Mouse (Mus musculus) heart, embryonic 11.5 days (tissue): Measurements from ENCODE around the gene Rnf141. TPM values are rescaled to one million over a fixed set of nuclear protein-coding genes. Genes with fewer than 3 reads are reported as not detected.
A peak's percentile ranks its signal among the peaks of the same experiment; 100 is the strongest.

Source experiments
- ATAC-seq: fragments of 200-750 bp; cut with Nextera tagmentation; replicated peaks from 2 replicates; pipeline ENCODE4 v1.8.0; 2017; ENCODE audit warnings: moderate library complexity; ENCODE audit not compliant: insufficient number of reproducible peaks, low FRiP score, low TSS enrichment
- H3K27ac ChIP-seq: fragments of 300-500 bp; sonication (generic); 2 replicates; pipeline ENCODE4 v1.5.1; 2014; ENCODE audit warnings: mild to moderate bottlenecking, low read depth, low read length
- H3K27me3 ChIP-seq: fragments of 300-500 bp; sonication (generic); 2 replicates; pipeline ENCODE4 v1.6.1; 2014; ENCODE audit warnings: mild to moderate bottlenecking, low read length, mixed read lengths; ENCODE audit not compliant: control insufficient read depth, insufficient read depth
- H3K36me3 ChIP-seq: fragments of 300-500 bp; sonication (generic); 2 replicates; pipeline ENCODE4 v1.6.1; 2014; ENCODE audit warnings: mild to moderate bottlenecking, low read length, moderate library complexity, mixed read lengths; ENCODE audit not compliant: control insufficient read depth, insufficient read depth
- H3K4me1 ChIP-seq: fragments of 300-500 bp; sonication (generic); 2 replicates; pipeline ENCODE4 v1.6.1; 2014; ENCODE audit warnings: low read length; ENCODE audit not compliant: control insufficient read depth, insufficient read depth
- H3K4me2 ChIP-seq: fragments of 300-500 bp; sonication (generic); 2 replicates; pipeline ENCODE4 v1.6.1; 2014; ENCODE audit warnings: mild to moderate bottlenecking, moderate library complexity
- H3K4me3 ChIP-seq: fragments of 300-500 bp; sonication (generic); 2 replicates; pipeline ENCODE4 v1.5.1; 2014; ENCODE audit warnings: low read depth, low read length
- H3K9ac ChIP-seq: fragments of 300-500 bp; sonication (generic); 2 replicates; pipeline ENCODE4 v1.6.1; 2014; ENCODE audit warnings: mild to moderate bottlenecking, low read depth, low read length, moderate library complexity
- H3K9me3 ChIP-seq: fragments of 300-500 bp; sonication (generic); replicated peaks from 2 replicates; pipeline ENCODE4 v1.6.1; 2016; ENCODE audit warnings: low read length; ENCODE audit not compliant: control insufficient read depth
- WGBS: fragments of 180-500 bp; shearing (Covaris S2); extraction: QIAGEN DNeasy Blood & Tissue Kit; methylation state at CpG from one replicate; pipeline ENCODE4 v1.1.7; 2014; ENCODE audit not compliant: insufficient replicate concordance; 5-methylcytosine and 5-hydroxymethylcytosine counted together
- polyA plus RNA-seq: library from polyadenylated mRNA; unstranded; fragments of >200 nt; fragmentation: Nextera tagmentation; extraction: Ambion mirVana; gene quantifications from 2 replicates; pipeline ENCODE4 v1.2.1, GENCODE M21; 2014

The Rnf141 gene
- polyA plus RNA-seq, 1 experiment from 2014 or later, result 34.1 TPM

GRCm38 (mm10) chr7:110823593-110823992, 20.7 kb downstream of the Rnf141 start:
- no peaks in the 10 kb centered on the region for H3K9me3 ChIP-seq
- no peak for ATAC-seq
- peaks cover 5% of the 10 kb centered on the region; the same call in 1 of the 2 replicates for H3K36me3 ChIP-seq
- peaks cover 28% of the 10 kb centered on the region for H3K4me1 ChIP-seq
- 61% methylated on average over 4 of the region's 4 CpGs for WGBS
- no peak overlapping the region for H3K4me3 ChIP-seq
- no peak overlapping the region for H3K9ac ChIP-seq
- no peaks in the 10 kb centered on the region for H3K27me3 ChIP-seq
- H3K27ac ChIP-seq, result no peak overlapping the region
- H3K4me2 ChIP-seq, result no peak overlapping the region

DNA sequence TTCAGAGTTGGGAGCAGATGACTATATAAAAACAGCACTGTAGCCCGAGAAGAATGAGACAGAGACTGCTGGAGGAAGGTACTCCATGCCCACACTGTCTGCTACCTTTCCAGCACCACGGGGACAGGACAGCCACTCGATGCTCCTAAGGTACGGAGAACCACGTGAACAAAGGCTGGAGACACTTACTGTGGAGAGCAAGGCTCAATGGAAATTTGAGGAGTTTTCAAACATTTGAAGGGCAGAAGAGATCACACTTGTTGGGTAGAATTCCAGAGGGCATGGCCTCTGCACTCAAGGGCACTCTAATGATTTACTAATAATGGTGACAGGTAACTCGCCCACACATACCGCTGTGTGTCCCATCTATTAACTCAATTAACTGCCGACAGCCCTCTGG, 21.2 kb downstream of the Rnf141 start:
- Histone ChIP-seq H3K36me3 (peaks cover 5% of the 10 kb centered on the region; the same call in 1 of the 2 replicates), H3K4me1 (peaks cover 33% of the 10 kb centered on the region), H3K27ac (no peak overlapping the region), H3K9ac (no peak overlapping the region), H3K27me3 (no peaks in the 10 kb centered on the region), H3K4me3 (no peak overlapping the region), H3K4me2 (no peak overlapping the region), H3K9me3 (no peaks in the 10 kb centered on the region)
- WGBS, result 75% methylated on average over 8 of the region's 8 CpGs
- ATAC-seq, result no peak

GRCm38 (mm10) chr7:110822055-110822454, 22.2 kb downstream of the Rnf141 start:
- no peaks in the 10 kb centered on the region for H3K27me3 ChIP-seq
- H3K4me3 ChIP-seq, result no peak overlapping the region
- peaks cover 33% of the 10 kb centered on the region for H3K4me1 ChIP-seq
- H3K9ac ChIP-seq, result no peak overlapping the region
- peaks cover 5% of the 10 kb centered on the region; the same call in 1 of the 2 replicates for H3K36me3 ChIP-seq
- WGBS, result 70% methylated on average over 4 of the region's 4 CpGs
- H3K9me3 ChIP-seq, result no peaks in the 10 kb centered on the region
- H3K27ac ChIP-seq, result peak overlapping the region; percentile 74; the same call in 1 of the 2 replicates
- no peak overlapping the region for H3K4me2 ChIP-seq
- ATAC-seq, result no peak

GRCm38 (mm10) chr7:110821653-110822052, 22.6 kb downstream of the Rnf141 start:
- no peak overlapping the region for H3K9ac ChIP-seq
- peak overlapping the region; percentile 74 for H3K27ac ChIP-seq
- no peaks in the 10 kb centered on the region for H3K9me3 ChIP-seq
- peaks cover 33% of the 10 kb centered on the region for H3K4me1 ChIP-seq
- ATAC-seq, result peak; percentile 33; the same call in 1 of the 2 replicates
- peaks cover 5% of the 10 kb centered on the region; the same call in 1 of the 2 replicates for H3K36me3 ChIP-seq
- no peak overlapping the region for H3K4me3 ChIP-seq
- no peak overlapping the region for H3K4me2 ChIP-seq
- 30% methylated on average over 3 of the region's 3 CpGs for WGBS
- no peaks in the 10 kb centered on the region for H3K27me3 ChIP-seq

GRCm38 (mm10) chr7:110821068-110821467, 23.2 kb downstream of the Rnf141 start:
- Histone ChIP-seq H3K36me3 (peaks cover 5% of the 10 kb centered on the region; the same call in 1 of the 2 replicates), H3K4me3 (no peak overlapping the region), H3K9me3 (no peaks in the 10 kb centered on the region), H3K4me2 (no peak overlapping the region), H3K9ac (no peak overlapping the region), H3K4me1 (peaks cover 33% of the 10 kb centered on the region), H3K27me3 (no peaks in the 10 kb centered on the region), H3K27ac (peak overlapping the region; percentile 74)
- WGBS, result 10% methylated on average over 5 of the region's 5 CpGs
- peak; percentile 56 for ATAC-seq

DNA sequence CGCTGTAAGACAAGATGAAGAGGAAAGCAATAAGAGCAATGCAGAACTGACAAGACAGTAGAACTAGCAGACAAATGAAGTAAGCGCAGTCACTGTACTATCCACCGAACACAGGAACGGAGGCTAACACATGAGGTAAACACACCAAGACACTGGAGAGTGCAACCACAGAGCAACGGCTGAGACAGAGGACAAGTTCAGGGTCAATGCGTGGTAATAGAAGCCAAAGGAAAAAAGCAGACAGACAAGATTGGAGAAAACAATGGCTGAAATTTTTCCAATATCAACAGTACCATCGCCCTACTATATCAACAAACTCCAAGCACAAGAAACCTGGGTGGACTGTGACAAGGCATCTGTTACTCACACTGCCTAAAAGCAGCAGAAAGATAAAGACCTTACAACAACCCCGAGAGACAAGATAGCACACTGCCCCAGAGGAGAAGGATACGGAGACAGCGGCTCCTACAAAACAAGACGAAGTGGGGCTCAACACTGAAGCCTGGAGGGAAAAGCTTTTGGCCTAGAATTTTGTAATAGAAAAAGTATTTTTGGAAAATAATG, 25.4 kb downstream of the Rnf141 start:
- H3K4me3 ChIP-seq, result no peak overlapping the region
- WGBS, result 30% methylated on average over 11 of the region's 11 CpGs
- H3K27ac ChIP-seq, result peak overlapping the region; percentile 54; the same call in 1 of the 2 replicates
- H3K9ac ChIP-seq, result no peak overlapping the region
- peaks cover 33% of the 10 kb centered on the region for H3K4me1 ChIP-seq
- H3K36me3 ChIP-seq, result peaks cover 5% of the 10 kb centered on the region; the same call in 1 of the 2 replicates
- H3K4me2 ChIP-seq, result no peak overlapping the region
- no peaks in the 10 kb centered on the region for H3K9me3 ChIP-seq
- ATAC-seq, result peak; percentile 60; the same call in 1 of the 2 replicates
- no peaks in the 10 kb centered on the region for H3K27me3 ChIP-seq

- ATAC-seq, result no peak
- peaks cover 33% of the 10 kb centered on the region for H3K4me1 ChIP-seq
- no peaks in the 10 kb centered on the region for H3K27me3 ChIP-seq
- H3K4me2 ChIP-seq, result no peak overlapping the region
- H3K36me3 ChIP-seq, result peaks cover 5% of the 10 kb centered on the region; the same call in 1 of the 2 replicates
- H3K9me3 ChIP-seq, result no peaks in the 10 kb centered on the region
- no peak overlapping the region for H3K4me3 ChIP-seq
- 55% methylated on average over 6 of the region's 6 CpGs for WGBS
- H3K27ac ChIP-seq, result peak overlapping the region; percentile 22; the same call in 1 of the 2 replicates
- no peak overlapping the region for H3K9ac ChIP-seq
Measured at GRCm38 (mm10) chr7:110818206-110818605, 26.1 kb downstream of the Rnf141 start.

- H3K9ac ChIP-seq, result no peak overlapping the region
- no peak overlapping the region for H3K4me2 ChIP-seq
- no peaks in the 10 kb centered on the region for H3K27me3 ChIP-seq
- no peak for ATAC-seq
- no peak overlapping the region for H3K4me3 ChIP-seq
- H3K4me1 ChIP-seq, result peaks cover 24% of the 10 kb centered on the region
- no peaks in the 10 kb centered on the region; the same call in 1 of the 2 replicates for H3K36me3 ChIP-seq
- no peak overlapping the region for H3K27ac ChIP-seq
- WGBS, result 69% methylated on average over 5 of the region's 5 CpGs
- no peaks in the 10 kb centered on the region for H3K9me3 ChIP-seq
Measured at GRCm38 (mm10) chr7:110816037-110816436, 28.2 kb downstream of the Rnf141 start.

GRCm38 (mm10) chr7:110813983-110814382, 30.3 kb downstream of the Rnf141 start:
- Histone ChIP-seq H3K27ac (no peak overlapping the region), H3K9me3 (no peaks in the 10 kb centered on the region), H3K9ac (no peak overlapping the region), H3K4me1 (peaks cover 9% of the 10 kb centered on the region), H3K36me3 (peaks cover 3% of the 10 kb centered on the region; the same call in 1 of the 2 replicates), H3K4me3 (no peak overlapping the region), H3K4me2 (no peak overlapping the region), H3K27me3 (no peaks in the 10 kb centered on the region)
- 52% methylated on average over 1 of the region's 1 CpGs for WGBS
- no peak for ATAC-seq
